Mouse (Mus musculus) neural tube, embryonic 11.5 days (tissue): ENCODE results near the gene Ssbp3. TPM values are rescaled to one million over a fixed set of nuclear protein-coding genes. Genes with fewer than 3 reads are reported as not detected.

Experiments
- ATAC-seq: fragments of 200-750 bp; cut with Nextera tagmentation; 2 replicates; pipeline ENCODE4 v1.8.0; 2017; ENCODE audit warnings: moderate number of reproducible peaks, mild to moderate bottlenecking, moderate TSS enrichment, moderate library complexity; ENCODE audit not compliant: insufficient read depth, low FRiP score, low TSS enrichment
- DNase-seq: peaks from one replicate; pipeline ENCODE4 v3.0.0-alpha.2; 2015; ENCODE audit warnings: low spot score
- H3K27ac ChIP-seq: fragments of 300-500 bp; sonication (generic); 2 replicates; pipeline ENCODE4 v1.5.1; 2014; ENCODE audit warnings: low read depth, mild to moderate bottlenecking, low read length
- H3K27me3 ChIP-seq: fragments of 300-500 bp; sonication (generic); 2 replicates; pipeline ENCODE4 v1.6.1; 2014; ENCODE audit warnings: mild to moderate bottlenecking, low read length, mixed read lengths; ENCODE audit not compliant: control insufficient read depth, insufficient read depth
- H3K36me3 ChIP-seq: fragments of 300-500 bp; sonication (generic); 2 replicates; pipeline ENCODE4 v1.6.1; 2014; ENCODE audit warnings: mild to moderate bottlenecking, low read length, moderate library complexity, mixed read lengths; ENCODE audit not compliant: control insufficient read depth, insufficient read depth
- H3K4me1 ChIP-seq: fragments of 300-500 bp; sonication (generic); 2 replicates; pipeline ENCODE4 v1.6.1; 2014; ENCODE audit warnings: low read length, mixed read lengths; ENCODE audit not compliant: control insufficient read depth, insufficient read depth
- H3K4me2 ChIP-seq: fragments of 300-500 bp; sonication (generic); 2 replicates; pipeline ENCODE4 v1.6.1; 2014; ENCODE audit warnings: low read depth, mild to moderate bottlenecking, moderate library complexity
- H3K4me3 ChIP-seq: fragments of 300-500 bp; sonication (generic); 2 replicates; pipeline ENCODE4 v1.5.1; 2014; ENCODE audit warnings: low read depth, low read length
- H3K9ac ChIP-seq: fragments of 300-500 bp; sonication (generic); 2 replicates; pipeline ENCODE4 v1.6.1; 2014; ENCODE audit warnings: mild to moderate bottlenecking, low read length
- H3K9me3 ChIP-seq: fragments of 300-500 bp; sonication (generic); 2 replicates; pipeline ENCODE4 v1.6.1; 2016; ENCODE audit warnings: low read length; ENCODE audit not compliant: control insufficient read depth
- WGBS: fragments of 180-500 bp; shearing (Covaris S2); extraction: QIAGEN DNeasy Blood & Tissue Kit; methylation state at CpG from one replicate; pipeline ENCODE4 v1.1.7; 2014; 5-methylcytosine and 5-hydroxymethylcytosine counted together
- polyA plus RNA-seq: library from polyadenylated mRNA; unstranded; fragments of >200 nt; fragmentation: Nextera tagmentation; extraction: Ambion mirVana; gene quantifications from 2 replicates; pipeline ENCODE4 v1.2.1, GENCODE M21; 2014

The Ssbp3 gene
- polyA plus RNA-seq, 1 experiment from 2014 or later, result 145 TPM

GRCm38 (mm10) chr4:106900718-106901117 is 9.8 kb upstream of the Ssbp3 start:
- DNase-seq (no peak), ATAC-seq (no peak)
- H3K27me3 ChIP-seq, result no peaks in the 10 kb centered on the region
- WGBS, result 12% methylated on average over 6 of the region's 6 CpGs
- H3K27ac ChIP-seq, result no peak overlapping the region
- no peak overlapping the region for H3K4me3 ChIP-seq
- no peak overlapping the region for H3K9ac ChIP-seq
- H3K4me2 ChIP-seq, result no peak overlapping the region
- H3K9me3 ChIP-seq, result no peaks in the 10 kb centered on the region
- no peaks in the 10 kb centered on the region for H3K36me3 ChIP-seq
- H3K4me1 ChIP-seq, result no peaks in the 10 kb centered on the region; the same call in 1 of the 2 replicates

GRCm38 (mm10) chr4:106901610-106902009 is 8.9 kb upstream of the Ssbp3 start:
- no peak for ATAC-seq
- Histone ChIP-seq H3K4me2 (no peak overlapping the region), H3K9me3 (no peaks in the 10 kb centered on the region), H3K36me3 (no peaks in the 10 kb centered on the region), H3K9ac (no peak overlapping the region), H3K4me3 (no peak overlapping the region), H3K4me1 (no peaks in the 10 kb centered on the region; the same call in 1 of the 2 replicates), H3K27ac (no peak overlapping the region), H3K27me3 (no peaks in the 10 kb centered on the region)
- WGBS, result 84% methylated on average over 3 of the region's 3 CpGs
- no peak for DNase-seq

GRCm38 (mm10) chr4:106902157-106902556 is 8.3 kb upstream of the Ssbp3 start:
- 76% methylated on average over 8 of the region's 8 CpGs for WGBS
- Histone ChIP-seq H3K4me3 (no peak overlapping the region), H3K9me3 (no peaks in the 10 kb centered on the region), H3K27me3 (no peaks in the 10 kb centered on the region), H3K36me3 (no peaks in the 10 kb centered on the region), H3K4me1 (no peaks in the 10 kb centered on the region; the same call in 1 of the 2 replicates), H3K27ac (no peak overlapping the region), H3K4me2 (no peak overlapping the region), H3K9ac (no peak overlapping the region)
- no peak for DNase-seq
- no peak for ATAC-seq

GRCm38 (mm10) chr4:106905898-106906297 is 4.6 kb upstream of the Ssbp3 start:
- Histone ChIP-seq H3K27me3 (no peaks in the 10 kb centered on the region), H3K27ac (no peak overlapping the region), H3K4me3 (no peak overlapping the region), H3K9ac (no peak overlapping the region), H3K9me3 (no peaks in the 10 kb centered on the region), H3K4me1 (peaks cover 25% of the 10 kb centered on the region), H3K36me3 (no peaks in the 10 kb centered on the region), H3K4me2 (no peak overlapping the region)
- WGBS, result 88% methylated on average over 3 of the region's 3 CpGs
- ATAC-seq (no peak), DNase-seq (no peak)

GRCm38 (mm10) chr4:106907701-106908425 is 2.6 kb upstream of the Ssbp3 start:
- Histone ChIP-seq H3K27me3 (no peaks in the 10 kb centered on the region), H3K4me1 (peaks cover 25% of the 10 kb centered on the region), H3K9me3 (no peaks in the 10 kb centered on the region), H3K4me2 (peak overlapping the region; percentile 20; the same call in 1 of the 2 replicates), H3K27ac (no peak overlapping the region; the same call in 1 of the 2 replicates), H3K36me3 (no peaks in the 10 kb centered on the region), H3K9ac (no peak overlapping the region), H3K4me3 (no peak overlapping the region)
- WGBS, result 12% methylated on average over 17 of the region's 17 CpGs
- ATAC-seq (no peak), DNase-seq (peak; percentile 38)

GRCm38 (mm10) chr4:106908426-106908809 is 2.1 kb upstream of the Ssbp3 start:
- H3K9me3 ChIP-seq, result no peaks in the 10 kb centered on the region
- no peaks in the 10 kb centered on the region for H3K36me3 ChIP-seq
- H3K4me2 ChIP-seq, result no peak overlapping the region
- DNase-seq (no peak), ATAC-seq (no peak)
- H3K4me3 ChIP-seq, result no peak overlapping the region
- 42% methylated on average over 3 of the region's 3 CpGs for WGBS
- H3K27ac ChIP-seq, result no peak overlapping the region; the same call in none of the 2 replicates
- H3K4me1 ChIP-seq, result peaks cover 29% of the 10 kb centered on the region
- no peak overlapping the region for H3K9ac ChIP-seq
- H3K27me3 ChIP-seq, result no peaks in the 10 kb centered on the region

- peak overlapping the region; percentile 82 for H3K4me2 ChIP-seq
- 6% methylated on average over 10 of the region's 10 CpGs for WGBS
- DNase-seq, result peak; percentile 59
- peaks cover 37% of the 10 kb centered on the region for H3K4me1 ChIP-seq
- peak overlapping the region; percentile 50; the same call in 1 of the 2 replicates for H3K9ac ChIP-seq
- 0 out of 2 replicates have a peak, but pooled peaks have one; percentile 4 for ATAC-seq
- no peaks in the 10 kb centered on the region for H3K9me3 ChIP-seq
- H3K4me3 ChIP-seq, result no peak overlapping the region
- H3K36me3 ChIP-seq, result peaks cover 5% of the 10 kb centered on the region
- H3K27ac ChIP-seq, result peak overlapping the region; percentile 83
- H3K27me3 ChIP-seq, result no peaks in the 10 kb centered on the region
Observed at GRCm38 (mm10) chr4:106908950-106909751, 1.4 kb upstream of the Ssbp3 start.

GRCm38 (mm10) chr4:106909797-106910196 is 704 bp upstream of the Ssbp3 start:
- Histone ChIP-seq H3K4me2 (peak overlapping the region; percentile 82), H3K4me3 (peak overlapping the region; percentile 92), H3K9ac (peak overlapping the region; percentile 50), H3K27me3 (no peaks in the 10 kb centered on the region), H3K9me3 (no peaks in the 10 kb centered on the region), H3K4me1 (peaks cover 43% of the 10 kb centered on the region), H3K27ac (peak overlapping the region; percentile 83), H3K36me3 (peaks cover 5% of the 10 kb centered on the region)
- ATAC-seq (no peak), DNase-seq (no peak)
- WGBS, result 0% methylated on average over 6 of the region's 6 CpGs
